Mouse (Mus musculus) urinary bladder, adult 2 months (tissue): ENCODE measurements at regions not wholly inside any gene's neighbourhood (a gene's known extent, or its start where the extent isn't known, plus 50 kb on each side); places are given as distances from the start of the nearest gene placed in this dataset.

Experiments used
- DNase-seq: peaks from one replicate; pipeline ENCODE4 v3.0.0; 2022; ENCODE audit warnings: low spot score

DNA sequence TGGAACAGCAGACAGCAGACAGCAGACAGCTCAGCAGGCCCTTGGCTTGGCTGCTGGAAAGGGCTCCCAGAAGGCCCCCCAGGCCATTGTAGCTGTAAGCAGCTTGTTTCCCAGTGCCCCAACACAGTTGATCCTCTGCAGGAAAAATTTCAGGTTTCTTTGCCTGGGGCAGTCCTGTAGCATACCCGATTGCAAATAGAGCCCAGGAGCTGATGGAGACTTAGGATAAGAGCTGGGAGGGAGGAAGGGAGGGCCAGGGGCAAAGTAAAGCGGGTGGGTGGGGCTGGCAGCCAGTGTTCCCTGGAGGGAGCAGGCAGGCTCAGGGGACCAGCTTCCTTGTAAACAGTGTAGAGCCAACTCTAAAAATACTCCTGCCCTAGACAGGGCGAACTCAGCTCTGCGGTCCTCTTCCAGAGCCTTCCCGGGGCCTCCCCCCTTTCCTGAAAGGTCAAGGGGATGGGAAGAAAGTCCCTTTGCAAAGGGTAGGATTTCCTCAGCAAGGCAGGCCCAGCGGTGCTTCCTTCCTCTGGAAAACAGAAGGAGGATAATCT, 101.8 kb upstream of the Jun start:
- no peak for DNase-seq

DNA sequence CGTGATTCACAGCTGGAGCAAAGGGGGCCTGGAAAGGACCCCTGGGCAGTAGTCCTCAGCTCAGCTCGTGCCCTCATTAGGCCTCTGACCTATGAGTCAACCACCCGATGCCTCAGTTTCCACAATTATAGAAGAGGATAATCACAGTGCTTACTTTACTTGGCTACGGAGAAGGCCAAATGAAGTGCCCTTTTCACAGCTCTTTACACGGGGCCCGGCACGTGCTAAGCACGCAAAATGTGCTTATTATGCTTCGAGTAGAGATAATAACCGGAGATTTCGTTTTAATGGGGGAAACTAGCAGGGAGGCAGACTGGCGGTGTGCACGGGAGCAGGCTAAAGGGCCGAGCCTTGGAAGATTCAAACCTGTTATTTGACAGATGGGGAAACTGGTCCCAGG, 102.4 kb upstream of the Jun start:
- DNase-seq, result no peak

DNA sequence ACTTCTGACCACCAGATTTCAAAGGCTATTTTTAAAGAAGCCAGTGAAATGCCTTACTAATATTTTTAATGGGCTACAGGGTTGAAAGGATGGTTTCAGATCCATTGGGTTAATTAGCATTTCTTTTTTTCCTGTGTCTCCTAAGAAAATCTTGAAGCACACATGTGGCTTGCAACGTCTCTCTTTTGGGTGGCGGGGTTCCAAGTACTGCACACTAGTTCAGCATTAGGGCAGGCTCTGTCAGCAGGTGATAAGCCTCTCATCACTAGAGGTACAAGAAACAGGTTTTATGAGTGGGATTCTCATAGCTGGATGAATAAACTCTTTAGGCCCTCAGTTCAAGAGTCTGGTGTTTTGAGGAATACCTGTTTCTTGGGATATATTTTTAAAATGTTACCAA, 103.2 kb upstream of the Jun start:
- no peak for DNase-seq

DNA sequence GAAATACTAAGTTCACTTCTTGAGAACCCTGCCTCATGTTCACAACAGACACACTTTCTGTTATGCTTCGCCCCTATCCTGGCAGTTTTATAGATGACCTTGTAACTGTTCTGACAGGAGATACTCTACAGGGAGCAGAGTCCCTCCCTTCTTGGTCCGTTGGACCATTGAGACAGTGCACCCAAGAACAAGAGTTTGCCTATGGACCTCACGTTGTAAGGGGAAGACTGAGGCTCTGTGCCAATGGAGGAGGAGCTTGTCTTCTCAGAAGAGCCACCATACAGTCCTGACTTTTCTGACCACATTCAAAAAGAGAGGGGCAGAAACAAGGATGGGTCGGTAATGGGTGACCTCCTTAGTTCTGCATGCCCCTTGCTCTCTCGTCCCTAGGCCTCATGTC, 103.8 kb upstream of the Jun start:
- DNase-seq, result no peak

GRCm38 (mm10) chr4:95156451-95157271, 104.6 kb upstream of the Jun start:
- no peak for DNase-seq

DNA sequence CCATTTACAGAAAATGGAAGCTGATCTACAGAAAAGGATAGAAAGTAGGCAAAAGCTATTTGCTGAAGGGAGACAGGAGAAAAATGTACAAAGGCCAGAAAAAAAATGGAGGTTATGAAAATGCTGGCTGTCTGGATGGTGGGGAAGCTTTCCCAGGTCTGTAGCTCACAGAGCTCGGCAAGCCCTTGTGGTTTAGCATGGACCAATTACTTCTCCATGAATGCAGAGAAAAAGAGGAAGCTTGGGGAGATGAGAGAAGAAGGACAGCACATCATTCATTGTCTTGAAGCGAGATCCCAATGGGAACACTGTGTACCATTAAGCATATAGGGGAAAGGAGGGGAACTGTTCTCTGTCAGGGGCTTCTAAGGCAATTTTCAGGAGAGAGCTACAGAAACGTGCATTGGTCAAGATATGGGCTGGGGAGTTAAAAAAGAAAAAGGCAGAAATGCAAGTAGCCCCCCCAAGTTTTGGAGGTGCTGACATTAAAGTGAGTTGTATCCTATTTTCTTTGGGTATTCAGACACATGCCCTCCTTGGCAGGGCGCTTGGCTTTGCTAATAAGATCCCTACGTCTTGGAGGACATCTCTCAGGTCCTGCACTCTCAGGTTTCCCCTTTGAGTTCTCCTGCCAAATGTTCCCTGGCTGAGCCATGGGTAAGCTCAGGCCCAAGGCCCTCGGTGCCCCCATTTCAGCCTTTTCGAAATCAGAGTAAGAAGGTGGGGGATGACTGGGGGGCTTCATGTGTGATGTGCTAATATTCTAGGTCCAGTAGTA, 105.8 kb upstream of the Jun start:
- no peak for DNase-seq

- no peak for DNase-seq
Observed at GRCm38 (mm10) chr4:95158632-95159424, 106.8 kb upstream of the Jun start.

DNA sequence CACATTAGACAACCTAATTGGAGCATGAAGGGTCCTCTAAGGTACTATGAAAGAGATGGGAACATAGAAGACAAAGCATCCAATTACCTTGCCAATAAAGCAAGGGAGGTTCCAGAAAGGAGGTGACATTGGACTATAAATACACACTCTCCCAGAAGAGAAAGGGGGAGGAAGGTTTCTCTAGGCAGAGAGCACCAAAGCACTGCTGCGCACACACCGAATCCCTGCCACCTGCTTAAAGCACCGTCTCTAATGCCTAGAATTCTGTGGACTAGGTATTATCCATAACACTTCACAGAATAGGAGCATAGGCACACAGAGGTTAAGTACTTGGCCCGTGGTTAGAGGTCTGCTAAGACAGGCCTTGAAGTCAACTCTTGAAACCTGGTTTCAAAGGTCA, 107.8 kb upstream of the Jun start:
- no peak for DNase-seq

GRCm38 (mm10) chr4:95160465-95160864, 108.4 kb upstream of the Jun start:
- no peak for DNase-seq

GRCm38 (mm10) chr4:95160912-95161669, 109.1 kb upstream of the Jun start:
- peak; percentile 95 for DNase-seq

DNA sequence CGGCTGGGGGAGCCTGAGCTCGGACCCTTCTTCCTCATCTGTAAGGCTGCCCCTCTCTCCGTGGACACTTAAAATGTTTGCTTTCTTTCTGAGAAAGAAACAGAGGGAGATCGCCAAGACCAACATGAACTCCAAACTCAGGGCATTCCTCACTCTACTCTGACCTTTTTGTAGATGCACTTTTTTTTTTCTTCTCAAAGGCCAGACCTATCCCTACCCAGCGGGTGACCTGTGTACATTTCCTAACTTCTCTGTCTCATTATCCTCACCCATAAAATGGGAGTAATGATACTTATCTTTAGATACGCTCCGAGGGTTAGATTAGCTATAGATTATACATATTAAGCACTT, 109.6 kb upstream of the Jun start:
- no peak for DNase-seq

- no peak for DNase-seq
Observed at GRCm38 (mm10) chr4:95162386-95163090, 110.5 kb upstream of the Jun start.

DNA sequence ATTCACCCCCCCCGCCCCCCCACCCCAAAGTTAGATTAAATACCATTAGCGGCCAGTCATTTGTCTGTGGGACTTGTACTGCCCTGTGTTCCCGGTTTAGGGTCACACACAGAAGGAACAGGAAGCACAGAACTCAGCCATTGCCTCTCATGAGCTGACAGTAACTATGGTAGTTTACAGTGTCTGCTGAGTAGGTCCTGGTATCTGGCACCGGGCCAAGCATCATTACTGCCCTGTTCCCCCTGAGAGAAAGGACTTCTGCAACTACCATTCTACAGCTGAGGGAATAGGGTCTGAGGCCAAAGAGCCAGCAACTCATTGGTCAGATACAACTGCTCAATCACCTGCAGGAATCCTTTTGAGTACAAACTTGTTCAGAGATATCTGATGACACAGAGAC, 111.4 kb upstream of the Jun start:
- no peak for DNase-seq

- no peak for DNase-seq
Observed at GRCm38 (mm10) chr4:95166503-95166902, 114.5 kb upstream of the Jun start.

- DNase-seq, result no peak
Observed at GRCm38 (mm10) chr4:95167216-95167615, 115.2 kb upstream of the Jun start.

GRCm38 (mm10) chr4:95169702-95170101, 117.7 kb upstream of the Jun start:
- no peak for DNase-seq

GRCm38 (mm10) chr4:95177753-95178152, 125.7 kb upstream of the Jun start:
- no peak for DNase-seq

GRCm38 (mm10) chr4:95178467-95178866, 126.4 kb upstream of the Jun start:
- no peak for DNase-seq

DNA sequence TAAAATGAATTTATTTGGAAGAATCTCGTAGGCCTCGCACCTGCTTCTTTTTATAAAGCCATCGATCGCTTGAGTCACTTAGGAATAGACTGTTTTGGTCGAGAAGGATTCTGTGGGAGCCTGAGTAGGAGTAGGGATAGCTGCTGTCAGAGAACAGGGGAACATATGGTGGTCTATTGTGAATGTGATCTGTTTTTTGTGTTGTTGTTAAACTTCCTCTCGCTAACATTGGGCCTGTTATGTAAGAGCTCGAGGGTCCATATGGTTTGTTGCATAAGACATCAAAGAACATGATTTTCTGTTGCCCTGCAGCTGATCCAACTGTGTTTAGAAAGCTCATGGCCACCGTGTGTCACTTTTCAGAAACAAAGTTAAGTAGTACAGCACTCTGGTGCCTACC, 126.9 kb upstream of the Jun start:
- no peak for DNase-seq

- DNase-seq, result no peak
Observed at GRCm38 (mm10) chr4:95180446-95180845, 128.4 kb upstream of the Jun start.

GRCm38 (mm10) chr4:95180999-95181398, 129.0 kb upstream of the Jun start:
- no peak for DNase-seq
